Mouse (Mus musculus): ENCODE data around the gene S100a16. TPM values are rescaled to one million over a fixed set of nuclear protein-coding genes. Genes with fewer than 3 reads are reported as not detected.

The S100a16 gene
- polyA plus RNA-seq, 1 experiment, result 49.1 TPM

DNA sequence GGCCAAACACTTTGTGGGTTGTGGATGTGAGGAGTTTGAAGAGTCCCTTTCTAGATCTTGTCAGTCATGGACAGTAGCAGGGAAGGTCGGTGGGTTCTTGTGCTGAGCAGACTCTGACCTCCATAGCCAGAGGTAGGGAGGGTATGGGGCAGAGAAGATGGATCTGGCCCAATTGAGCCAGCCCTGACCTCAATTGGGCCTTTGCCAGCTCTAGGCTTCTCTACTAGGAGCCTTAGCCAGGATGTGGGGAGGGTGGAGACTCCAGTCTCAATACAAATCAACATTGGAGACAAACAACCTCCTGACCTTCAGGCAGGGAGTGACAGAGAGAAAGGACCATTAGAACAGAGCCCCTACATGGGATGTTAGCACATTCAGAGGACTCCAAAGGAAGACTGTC lies 21.8 kb upstream of the S100a16 start:
- peaks cover 7% of the 10 kb centered on the region; the same call in 1 of the 2 replicates for H3K4me1 ChIP-seq (ENCODE audit: control insufficient read depth, insufficient read depth, low read length)
- no peak for TF ChIP-seq CTCF (IDR thresholded peaks at IDR 0.05; ENCODE audit: borderline replicate concordance, insufficient read depth, low read length)
- no peak for TF ChIP-seq POLR2A (IDR thresholded peaks at IDR 0.05; ENCODE audit: low read depth, low read length)
- H3K4me3 ChIP-seq (ENCODE audit: insufficient read depth, low read length), result peak overlapping the region; percentile 33
- H3K27ac ChIP-seq (ENCODE audit: insufficient read depth, low read length), result no peak overlapping the region

DNA sequence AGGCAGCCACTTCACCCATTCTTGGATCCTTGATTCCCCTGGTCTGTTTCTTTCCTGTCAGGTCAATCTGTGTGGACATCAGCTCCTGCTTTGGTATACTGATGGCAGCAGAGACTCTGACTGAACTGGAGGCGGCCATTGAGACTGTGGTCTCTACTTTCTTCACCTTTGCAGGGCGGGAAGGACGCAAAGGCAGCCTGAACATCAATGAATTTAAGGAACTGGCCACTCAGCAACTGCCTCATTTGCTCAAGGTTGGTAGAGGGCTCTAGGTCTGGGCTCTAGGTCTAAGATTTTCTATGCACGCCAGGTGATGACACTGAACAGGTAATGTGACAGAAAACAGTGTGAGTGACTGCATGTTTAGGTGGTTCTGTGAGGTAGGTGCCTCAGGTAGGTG lies 21.3 kb upstream of the S100a16 start:
- Histone ChIP-seq H3K4me3 (ENCODE audit: insufficient read depth, low read length) (no peak overlapping the region), H3K4me1 (ENCODE audit: control insufficient read depth, insufficient read depth, low read length) (peaks cover 7% of the 10 kb centered on the region; the same call in 1 of the 2 replicates), H3K27ac (ENCODE audit: insufficient read depth, low read length) (no peak overlapping the region)
- TF ChIP-seq POLR2A (IDR thresholded peaks at IDR 0.05; ENCODE audit: low read depth, low read length), result no peak
- no peak for TF ChIP-seq CTCF (IDR thresholded peaks at IDR 0.05; ENCODE audit: borderline replicate concordance, insufficient read depth, low read length)

DNA sequence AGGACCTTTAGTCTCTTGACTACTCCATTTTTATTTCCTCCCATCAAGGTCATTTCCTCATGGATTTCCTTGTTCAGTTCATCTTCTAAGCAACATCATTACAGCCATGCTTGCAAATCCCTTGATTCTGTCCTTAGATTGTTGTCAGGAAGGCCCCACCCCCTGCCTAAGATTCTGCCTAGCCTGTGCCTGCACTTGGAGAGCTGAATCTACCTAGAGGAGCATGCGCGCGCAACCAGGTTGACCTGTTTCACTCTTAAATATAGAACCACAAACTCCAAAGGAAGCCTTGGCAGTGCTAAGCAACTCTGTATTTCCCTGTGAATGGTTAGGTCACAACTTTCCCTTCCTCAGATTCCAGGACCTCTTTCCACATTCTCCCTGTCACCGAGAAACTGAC lies 19.3 kb upstream of the S100a16 start:
- H3K4me1 ChIP-seq (ENCODE audit: control insufficient read depth, insufficient read depth, low read length), result peaks cover 7% of the 10 kb centered on the region; the same call in 1 of the 2 replicates
- H3K4me3 ChIP-seq (ENCODE audit: insufficient read depth, low read length), result no peak overlapping the region
- no peak for TF ChIP-seq POLR2A (IDR thresholded peaks at IDR 0.05; ENCODE audit: low read depth, low read length)
- TF ChIP-seq CTCF (IDR thresholded peaks at IDR 0.05; ENCODE audit: borderline replicate concordance, insufficient read depth, low read length), result no peak
- H3K27ac ChIP-seq (ENCODE audit: insufficient read depth, low read length), result no peak overlapping the region

DNA sequence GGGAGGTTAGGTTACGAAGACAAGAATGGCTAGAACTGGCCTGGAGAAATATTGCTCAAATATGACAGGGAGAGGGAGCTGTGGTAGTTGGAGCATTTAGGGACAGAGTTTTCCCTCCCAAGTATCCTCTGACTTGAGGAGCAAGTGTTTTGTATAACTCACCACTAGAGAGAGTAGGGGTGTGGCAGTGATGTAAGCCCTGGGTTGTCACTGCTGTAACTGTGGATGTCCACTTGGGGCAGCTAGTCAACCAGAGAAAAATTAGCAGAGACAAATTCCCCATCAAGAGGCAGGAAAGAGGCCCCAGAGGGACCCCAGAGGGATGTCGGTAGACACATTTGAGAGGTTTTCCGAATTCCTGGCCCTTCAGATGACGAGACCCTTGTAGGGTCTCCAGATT lies 11.6 kb upstream of the S100a16 start:
- no peaks in the 10 kb centered on the region for H3K4me1 ChIP-seq (ENCODE audit: control insufficient read depth, insufficient read depth, low read length)
- TF ChIP-seq POLR2A (IDR thresholded peaks at IDR 0.05; ENCODE audit: low read depth, low read length), result no peak
- TF ChIP-seq CTCF (IDR thresholded peaks at IDR 0.05; ENCODE audit: borderline replicate concordance, insufficient read depth, low read length), result 0 out of 2 replicates have a peak, but pooled peaks have one; percentile 4
- no peak overlapping the region for H3K4me3 ChIP-seq (ENCODE audit: insufficient read depth, low read length)
- H3K27ac ChIP-seq (ENCODE audit: insufficient read depth, low read length), result no peak overlapping the region

DNA sequence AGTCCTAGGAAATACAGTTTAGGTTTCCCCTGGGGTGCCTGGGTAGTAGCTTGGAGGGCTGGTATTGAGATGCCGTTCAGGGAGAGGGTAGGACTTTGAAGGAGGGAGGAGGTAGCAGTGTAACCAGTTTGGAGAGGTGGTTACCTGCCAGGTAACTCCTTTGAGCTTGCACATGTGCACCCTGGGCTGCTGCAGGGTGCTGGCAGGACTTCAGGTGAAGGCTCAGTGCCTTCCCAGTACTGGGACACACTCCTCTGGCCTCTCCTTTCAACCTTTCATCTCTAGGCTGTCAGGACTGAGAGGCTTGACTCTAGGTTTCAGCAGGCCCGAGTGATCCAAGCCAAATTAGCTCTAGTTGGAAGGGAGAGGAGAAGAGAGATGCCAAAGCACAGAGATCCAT lies 11.0 kb upstream of the S100a16 start:
- Histone ChIP-seq H3K27ac (ENCODE audit: insufficient read depth, low read length) (no peak overlapping the region), H3K4me1 (ENCODE audit: control insufficient read depth, insufficient read depth, low read length) (no peaks in the 10 kb centered on the region), H3K4me3 (ENCODE audit: insufficient read depth, low read length) (no peak overlapping the region)
- TF ChIP-seq CTCF (IDR thresholded peaks at IDR 0.05; ENCODE audit: borderline replicate concordance, insufficient read depth, low read length) (no peak), POLR2A (IDR thresholded peaks at IDR 0.05; ENCODE audit: low read depth, low read length) (no peak)

DNA sequence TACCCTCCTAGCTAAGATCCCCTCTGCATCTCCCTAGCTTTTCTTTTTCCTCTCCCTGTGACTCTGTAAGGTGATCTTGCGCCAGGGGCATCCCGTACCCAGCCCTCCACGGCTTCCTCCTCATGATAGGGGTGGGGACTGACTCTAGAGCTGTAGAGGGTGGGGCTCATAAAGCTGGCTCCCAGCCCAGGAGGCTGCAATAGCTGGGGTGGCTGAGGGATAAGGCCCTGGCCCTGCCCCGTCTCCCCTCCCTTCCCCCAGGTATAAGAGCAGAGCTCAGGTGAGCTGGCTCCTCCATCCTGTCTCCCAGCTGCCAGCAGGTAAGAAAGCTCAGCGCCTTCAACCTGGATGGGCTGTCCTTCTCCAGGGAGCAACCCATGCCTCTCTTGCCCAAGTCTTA lies 10.5 kb upstream of the S100a16 start, which contains the start of gene S100a14:
Gene S100a14, plus strand, starts transcription at position 277 of the 400 bp plus-strand sequence.
- H3K27ac ChIP-seq (ENCODE audit: insufficient read depth, low read length), result no peak within 1 kb of the TSS
- no peaks in the 10 kb centered on the region for H3K4me1 ChIP-seq (ENCODE audit: control insufficient read depth, insufficient read depth, low read length)
- no peak within 1 kb of the TSS for H3K4me3 ChIP-seq (ENCODE audit: insufficient read depth, low read length)
- TF ChIP-seq CTCF (IDR thresholded peaks at IDR 0.05; ENCODE audit: borderline replicate concordance, insufficient read depth, low read length) (no peak), POLR2A (IDR thresholded peaks at IDR 0.05; ENCODE audit: low read depth, low read length) (no peak)

DNA sequence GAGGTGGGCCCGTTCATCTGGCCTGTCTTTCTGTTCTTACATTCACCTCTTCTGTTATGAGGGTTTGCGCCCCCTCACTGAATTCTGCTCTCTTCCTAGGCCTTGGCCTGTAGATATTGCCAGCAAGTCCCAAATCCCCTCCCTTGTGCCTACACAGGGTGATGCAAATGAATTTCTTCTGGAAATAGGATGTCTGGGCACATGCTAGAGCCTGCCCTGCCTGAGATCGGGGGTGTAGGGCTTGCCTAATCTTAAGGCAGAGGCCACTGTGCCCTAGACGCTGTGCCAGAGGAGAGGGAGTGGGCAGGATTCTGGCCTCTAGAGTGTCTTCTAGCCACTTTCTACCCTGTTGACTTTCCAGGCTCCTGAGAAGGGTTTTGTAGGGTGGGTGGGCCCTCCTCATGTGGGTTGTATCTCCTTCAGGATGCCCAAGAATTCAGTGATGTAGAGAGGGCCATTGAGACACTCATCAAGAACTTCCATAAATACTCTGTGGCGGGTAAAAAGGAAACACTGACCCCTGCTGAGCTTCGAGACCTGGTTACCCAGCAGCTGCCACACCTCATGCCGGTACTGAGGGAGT lies 9.7 kb upstream of the S100a16 start:
- Histone ChIP-seq H3K4me1 (ENCODE audit: control insufficient read depth, insufficient read depth, low read length) (no peaks in the 10 kb centered on the region), H3K4me3 (ENCODE audit: insufficient read depth, low read length) (no peak overlapping the region), H3K27ac (ENCODE audit: insufficient read depth, low read length) (no peak overlapping the region)
- TF ChIP-seq CTCF (IDR thresholded peaks at IDR 0.05; ENCODE audit: borderline replicate concordance, insufficient read depth, low read length) (no peak), POLR2A (IDR thresholded peaks at IDR 0.05; ENCODE audit: low read depth, low read length) (no peak)

DNA sequence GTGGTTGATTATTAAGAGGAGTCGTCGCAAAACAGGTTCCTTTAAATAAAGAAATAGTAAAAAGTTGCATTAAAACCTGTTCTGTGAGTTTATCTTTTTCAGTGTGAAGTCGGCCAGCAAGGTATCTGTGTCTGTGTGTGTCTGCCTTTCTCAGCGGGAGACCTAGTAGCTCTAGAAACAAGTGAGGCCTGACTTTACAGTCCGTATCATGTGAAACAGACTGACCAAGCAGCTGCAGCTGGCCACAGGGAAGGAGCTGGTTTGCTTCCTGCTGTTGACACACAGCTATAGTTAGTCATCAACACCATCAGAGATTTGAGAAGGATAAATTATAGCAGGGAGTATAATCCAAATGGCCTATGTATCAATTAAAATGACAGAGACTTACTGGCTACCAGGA lies 5.3 kb upstream of the S100a16 start:
- Histone ChIP-seq H3K27ac (ENCODE audit: insufficient read depth, low read length) (no peak overlapping the region), H3K4me3 (ENCODE audit: insufficient read depth, low read length) (no peak overlapping the region), H3K4me1 (ENCODE audit: control insufficient read depth, insufficient read depth, low read length) (no peaks in the 10 kb centered on the region)
- no peak for TF ChIP-seq CTCF (IDR thresholded peaks at IDR 0.05; ENCODE audit: borderline replicate concordance, insufficient read depth, low read length)

DNA sequence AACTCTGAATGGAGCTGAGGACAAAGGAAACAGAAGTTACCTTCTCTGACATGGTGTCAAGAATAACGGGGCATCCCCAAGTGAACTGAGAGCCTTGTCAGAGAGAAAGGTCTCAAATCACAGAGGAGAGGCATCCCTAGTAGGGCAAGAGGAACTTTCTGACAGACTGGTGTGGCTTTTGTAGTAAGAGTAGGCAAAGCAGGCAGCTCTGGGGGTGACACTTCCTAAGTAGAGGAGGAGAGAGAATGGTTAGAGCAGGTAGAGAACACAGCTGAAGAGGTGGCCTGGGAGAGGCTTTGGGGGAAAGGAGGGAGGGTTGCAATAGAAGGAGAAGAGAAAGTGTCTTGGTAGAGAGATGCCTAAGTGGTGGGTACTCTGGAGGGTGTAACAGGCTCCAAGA lies 1.6 kb upstream of the S100a16 start:
- TF ChIP-seq CTCF (IDR thresholded peaks at IDR 0.05; ENCODE audit: borderline replicate concordance, insufficient read depth, low read length) (no peak), POLR2A (IDR thresholded peaks at IDR 0.05; ENCODE audit: low read depth, low read length) (no peak)
- H3K27ac ChIP-seq (ENCODE audit: insufficient read depth, low read length), result no peak overlapping the region
- no peak overlapping the region for H3K4me3 ChIP-seq (ENCODE audit: insufficient read depth, low read length)
- no peaks in the 10 kb centered on the region for H3K4me1 ChIP-seq (ENCODE audit: control insufficient read depth, insufficient read depth, low read length)

DNA sequence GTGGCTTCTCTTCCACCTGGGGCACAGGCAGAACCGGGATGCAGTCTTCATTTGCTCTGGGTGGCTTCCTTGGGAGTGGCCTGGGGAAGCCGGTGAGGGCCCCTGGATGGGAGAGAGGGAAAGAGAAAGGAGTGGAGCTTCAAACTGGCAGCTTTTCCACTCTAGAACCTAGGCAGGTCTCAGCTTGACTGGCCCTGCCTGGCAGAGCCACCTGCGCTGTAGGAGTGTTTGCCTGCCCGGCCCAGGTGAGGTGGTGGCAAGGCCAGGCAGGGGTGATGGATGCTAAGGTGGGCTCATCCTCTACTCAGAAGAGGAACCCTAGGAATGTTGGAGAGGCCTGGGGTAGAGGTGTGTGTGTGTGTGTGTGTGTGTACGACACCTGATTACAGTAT lies 847 bp downstream of the S100a16 start:
- no peaks in the 10 kb centered on the region for H3K4me1 ChIP-seq (ENCODE audit: control insufficient read depth, insufficient read depth, low read length)
- no peak overlapping the region for H3K27ac ChIP-seq (ENCODE audit: insufficient read depth, low read length)
- no peak overlapping the region for H3K4me3 ChIP-seq (ENCODE audit: insufficient read depth, low read length)
- TF ChIP-seq POLR2A (IDR thresholded peaks at IDR 0.05; ENCODE audit: low read depth, low read length) (no peak), CTCF (IDR thresholded peaks at IDR 0.05; ENCODE audit: borderline replicate concordance, insufficient read depth, low read length) (no peak)

Data from embryonic fibroblast, embryonic 13.5 days (primary cell).